ENCODE assay signal across 13 mouse cellular contexts in genomic region chr13:70156975-70157588, GRCm38 (mm10).
"Had no signal": no experiment of that assay in that cellular context is flagged by ENCODE, and none has a peak within 500 bp of the region (broad histone marks: within the 10 kb centered on the region; RNA-seq: fewer than 3 reads in every experiment).

No protein-coding gene starts in this region.

- H3K4me2 ChIP-seq: limb, embryonic 12.5 days; liver, embryonic 13.5 days; neural tube, embryonic 12.5 days; stomach, embryonic 15.5 days had no signal

- H3K27me3 ChIP-seq: limb, embryonic 12.5 days; liver, embryonic 13.5 days; neural tube, embryonic 12.5 days; stomach, embryonic 15.5 days had no signal

- H3K9me3 ChIP-seq: limb, embryonic 12.5 days; liver, embryonic 13.5 days; neural tube, embryonic 12.5 days; stomach, embryonic 15.5 days had no signal

- H3K4me3 ChIP-seq: layer of hippocampus, adult 2 months; limb, embryonic 12.5 days; liver, embryonic 13.5 days; myocyte; neural tube, embryonic 12.5 days; stomach, embryonic 15.5 days had no signal

- H3K27ac ChIP-seq: layer of hippocampus, adult 2 months; limb, embryonic 12.5 days; liver, embryonic 13.5 days; neural tube, embryonic 12.5 days; stomach, embryonic 15.5 days had no signal

- DNase-seq: kidney, postnatal 10 days; kidney, postnatal 4 days; liver; liver, embryonic 13.5 days; liver, postnatal 0 days; midbrain, embryonic 14.5 days; right cerebral cortex, postnatal 14 days; thymus, postnatal 36 days had no signal

- ATAC-seq: liver, postnatal 0 days had no signal

- H3K4me1 ChIP-seq: liver, embryonic 13.5 days had no signal

- H3K9ac ChIP-seq: limb, embryonic 12.5 days; liver, embryonic 13.5 days; liver, postnatal 0 days; neural tube, embryonic 12.5 days; stomach, embryonic 15.5 days had no signal

- H3K36me3 ChIP-seq: limb, embryonic 12.5 days; liver, embryonic 13.5 days; neural tube, embryonic 12.5 days; stomach, embryonic 15.5 days had no signal
